Mouse (Mus musculus): ENCODE measurements at regions not wholly inside any gene's neighbourhood (a gene's known extent, or its start where the extent isn't known, plus 50 kb on each side); places are given as distances from the start of the nearest gene placed in this dataset.
A peak's percentile ranks its signal among the peaks of the same experiment; 100 is the strongest.
"Not testable (repeated sequence)": the region's sequence is repeated elsewhere in the genome, so short reads cannot be mapped to it uniquely, and the experiment has no call there.

- DNase-seq: no peak
These were observed 168.3 kb upstream of the Npvf start for GRCm38 (mm10) chr6:50822236-50823151.

GRCm38 (mm10) chr6:50823220-50823910 is 169.1 kb upstream of the Npvf start:
- DNase-seq: no peak

- DNase-seq: no peak
These were observed 170.2 kb upstream of the Npvf start for GRCm38 (mm10) chr6:50824466-50824865.

- no peak for DNase-seq
These were observed 177.5 kb upstream of the Npvf start for GRCm38 (mm10) chr6:50831725-50832124.

GRCm38 (mm10) chr6:50835997-50836625 is 181.9 kb upstream of the Npvf start:
- no peak for DNase-seq

- no peak for DNase-seq
These were observed 186.6 kb upstream of the Npvf start for GRCm38 (mm10) chr6:50840826-50841225.

- DNase-seq: not testable (repeated sequence)
These were observed 191.0 kb upstream of the Npvf start for GRCm38 (mm10) chr6:50845246-50845645.

GRCm38 (mm10) chr6:50846740-50847516 is 192.7 kb upstream of the Npvf start:
- no peak for DNase-seq

GRCm38 (mm10) chr6:50847548-50847947 is 193.3 kb upstream of the Npvf start:
- no peak for DNase-seq

GRCm38 (mm10) chr6:50859162-50859561 is 204.9 kb upstream of the Npvf start:
- DNase-seq: no peak

GRCm38 (mm10) chr6:50877991-50878390 is 223.8 kb upstream of the Npvf start:
- DNase-seq: no peak

- DNase-seq: no peak
These were observed 228.1 kb upstream of the Npvf start for GRCm38 (mm10) chr6:50882298-50882697.

GRCm38 (mm10) chr6:50882759-50883158 is 228.5 kb upstream of the Npvf start:
- DNase-seq: no peak

GRCm38 (mm10) chr6:50885031-50885430 is 230.8 kb upstream of the Npvf start:
- no peak for DNase-seq

- no peak for DNase-seq
These were observed 231.6 kb upstream of the Npvf start for GRCm38 (mm10) chr6:50885771-50886360.

GRCm38 (mm10) chr6:50890370-50891204 is 236.3 kb upstream of the Npvf start:
- peak in 1 of 2 experiments; percentile 1 for DNase-seq

GRCm38 (mm10) chr6:50891205-50891526 is 236.9 kb upstream of the Npvf start:
- DNase-seq: no peak

- peak in 1 of 2 experiments; percentile 2 for DNase-seq
These were observed 244.6 kb upstream of the Npvf start for GRCm38 (mm10) chr6:50898792-50899191.

GRCm38 (mm10) chr6:50915166-50916030 is 261.2 kb upstream of the Npvf start:
- no peak for DNase-seq

- no peak for DNase-seq
These were observed 264.0 kb upstream of the Npvf start for GRCm38 (mm10) chr6:50918248-50918647.

Data from adrenal gland, postnatal 36 days (tissue).